Mouse (Mus musculus) heart, adult 18-20 months (tissue): ENCODE measurements at regions not wholly inside any gene's neighbourhood (a gene's known extent, or its start where the extent isn't known, plus 50 kb on each side); places are given as distances from the start of the nearest gene placed in this dataset.

Experiments
- DNase-seq, 2 experiments: peaks; one replicate each; pipeline ENCODE4 v3.0.0; 2021 to 2022; ENCODE audit warnings: mixed read lengths in 1 of 2

DNA sequence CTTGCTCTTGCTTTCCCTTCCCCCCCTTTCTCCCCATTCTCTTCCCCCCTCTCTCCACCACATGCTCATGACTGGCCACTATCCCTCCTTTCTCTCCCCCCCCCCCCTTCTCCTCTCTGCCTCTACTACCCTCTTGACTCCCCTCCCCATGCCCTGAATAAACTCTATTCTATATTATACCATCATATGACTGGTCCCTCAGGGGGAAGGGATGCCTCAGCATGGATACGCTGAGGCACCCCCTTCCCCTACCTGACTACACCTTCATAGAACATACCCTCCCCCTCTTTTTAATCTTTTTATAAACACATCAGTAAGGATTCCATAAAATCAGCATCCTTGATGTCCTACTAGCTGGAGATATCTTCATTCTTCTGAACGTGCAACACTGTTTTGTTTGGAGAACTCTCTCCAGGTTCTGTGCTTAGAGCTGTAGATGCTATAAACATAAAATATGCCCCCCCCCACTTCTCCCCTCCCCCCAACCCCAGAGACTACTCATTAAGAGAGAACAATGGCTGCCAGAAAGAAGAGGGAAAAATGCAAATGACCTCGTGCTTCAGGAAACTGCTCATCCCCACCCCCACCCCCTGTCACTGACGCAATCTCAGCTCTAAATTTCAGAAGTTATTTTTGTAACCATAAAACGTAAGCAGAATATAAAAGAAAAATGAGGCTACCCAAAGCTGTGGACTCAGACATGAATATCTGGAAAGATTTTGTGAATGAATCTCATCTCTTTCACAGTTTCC is 102.3 kb downstream of the Pja2 start:
- no peak for DNase-seq

GRCm38 (mm10) chr17:64214599-64214998 is 117.1 kb downstream of the Pja2 start:
- peak; percentile 42 to 54 for DNase-seq

GRCm38 (mm10) chr17:64213251-64213650 is 118.5 kb downstream of the Pja2 start:
- DNase-seq: no peak

DNA sequence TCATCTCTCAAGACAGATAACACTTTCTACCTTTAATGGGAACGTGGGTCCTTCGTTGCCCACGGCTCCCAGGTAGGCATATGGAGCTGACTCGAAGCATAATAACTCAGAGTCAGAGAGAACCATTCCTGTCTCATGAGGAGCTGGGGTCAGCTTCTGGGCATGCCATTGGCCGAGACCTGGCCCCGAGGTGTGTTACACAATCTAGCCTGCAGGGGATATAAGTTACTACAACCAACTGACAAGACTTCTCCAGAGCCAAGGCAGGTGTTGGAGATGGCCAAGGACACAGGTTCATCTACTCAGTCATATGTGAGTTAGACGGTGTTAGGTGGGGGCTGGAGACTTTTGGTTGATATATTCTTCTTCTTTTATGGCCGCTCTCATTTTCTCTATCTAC is 120.4 kb downstream of the Pja2 start:
- no peak for DNase-seq

DNA sequence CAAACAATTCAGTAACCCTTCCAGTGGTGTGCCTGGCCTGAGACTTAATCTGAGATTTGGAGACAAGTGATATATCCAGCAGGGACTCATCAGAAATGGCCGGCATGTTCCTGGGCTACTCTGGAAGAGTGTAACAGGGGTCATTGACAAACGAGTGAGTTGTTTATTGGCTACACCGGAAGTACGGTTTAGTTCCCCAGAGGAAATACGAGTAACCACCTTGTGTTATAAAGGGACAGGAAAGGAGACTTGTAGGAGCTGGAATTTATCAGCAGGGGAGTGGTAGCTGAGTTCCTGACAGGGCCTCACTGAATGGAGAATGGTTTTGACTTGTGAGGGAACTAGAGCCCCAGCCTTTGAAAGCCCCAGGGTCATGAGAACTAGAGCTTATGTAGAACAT is 121.3 kb downstream of the Pja2 start:
- no peak for DNase-seq

DNA sequence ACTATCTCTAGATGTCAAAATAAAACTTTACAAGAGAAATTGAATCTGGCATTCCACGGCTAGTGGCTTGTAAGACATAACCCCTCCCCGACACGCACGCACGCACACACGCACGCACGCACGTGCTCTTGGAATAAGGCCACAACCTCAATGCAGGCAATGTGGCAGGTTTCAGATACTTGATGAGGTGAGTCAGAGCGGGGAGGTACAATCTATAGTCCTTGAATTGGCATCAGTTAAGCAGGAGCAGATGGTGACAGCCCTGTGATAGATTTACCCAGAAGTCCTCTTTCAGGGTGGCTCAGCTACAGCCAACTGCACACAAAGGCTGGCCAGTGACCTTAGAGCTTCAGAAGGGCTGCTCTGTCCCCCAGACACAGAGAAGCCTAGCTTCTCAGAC is 122.1 kb downstream of the Pja2 start:
- DNase-seq: no peak

- DNase-seq: no peak
Measured at GRCm38 (mm10) chr17:64208152-64208855, 123.4 kb downstream of the Pja2 start.

- no peak for DNase-seq
Measured at GRCm38 (mm10) chr17:64206196-64206718, 125.5 kb downstream of the Pja2 start.

DNA sequence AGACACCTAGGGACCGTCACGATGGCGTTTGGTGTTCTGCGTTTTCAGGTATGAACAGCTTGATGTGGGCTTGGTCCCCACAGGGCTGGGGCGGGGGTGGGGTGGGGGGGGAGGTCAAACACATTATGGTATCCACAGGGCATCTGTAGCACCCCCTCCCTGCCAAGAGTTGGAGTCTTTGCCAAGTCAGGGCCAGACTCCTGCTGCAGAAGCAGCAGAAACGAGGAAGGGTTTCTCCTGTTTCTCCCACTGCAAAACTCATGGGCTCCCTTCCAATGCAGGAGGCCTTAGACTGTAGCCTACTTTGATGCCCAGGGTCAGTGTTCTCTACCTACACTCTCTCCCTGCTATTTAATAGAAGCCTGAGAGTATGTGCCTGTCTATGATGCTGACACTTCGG is 128.1 kb downstream of the Pja2 start:
- DNase-seq: no peak

GRCm38 (mm10) chr17:64202248-64202647 is 129.5 kb downstream of the Pja2 start:
- no peak for DNase-seq

GRCm38 (mm10) chr17:64201609-64202008 is 130.1 kb downstream of the Pja2 start:
- no peak for DNase-seq

DNA sequence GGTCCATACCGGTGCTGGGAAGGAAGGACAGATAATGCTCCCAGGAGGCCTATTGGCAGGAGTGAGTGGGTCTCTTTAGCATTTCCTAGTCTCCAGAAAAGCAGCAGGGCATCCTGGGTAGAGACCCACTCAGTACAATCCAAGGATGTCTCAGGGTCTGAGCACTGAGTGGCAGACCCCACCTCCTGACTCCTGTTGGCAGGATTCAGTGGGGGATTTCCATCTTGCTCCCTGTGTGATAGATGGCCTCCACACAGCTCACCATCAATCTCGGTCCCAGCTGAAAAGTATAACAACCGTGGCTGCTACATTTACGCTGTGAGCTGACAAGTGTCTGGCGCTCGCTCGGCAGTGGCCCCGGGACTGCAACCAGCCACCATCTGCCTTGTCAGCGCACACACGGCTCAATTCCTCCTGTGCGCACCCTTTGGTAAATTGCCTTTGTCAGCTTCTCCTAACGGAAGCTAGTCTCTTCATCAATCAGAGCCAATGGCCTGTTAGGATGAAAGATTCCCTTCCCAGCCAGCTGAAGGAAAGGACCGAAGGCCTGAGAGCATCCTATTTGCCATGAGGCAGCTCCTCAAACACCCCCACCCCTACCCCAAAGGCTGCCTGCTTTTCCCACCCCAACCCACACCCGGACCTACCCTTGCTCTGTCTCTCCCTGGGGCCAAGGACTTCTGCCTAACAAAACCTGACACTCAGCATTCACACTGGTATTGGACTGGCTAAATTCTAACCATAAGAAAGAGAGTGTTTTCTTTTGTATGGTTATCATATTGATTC is 131.4 kb downstream of the Pja2 start:
- DNase-seq: no peak

GRCm38 (mm10) chr17:64199241-64199933 is 132.3 kb downstream of the Pja2 start:
- no peak for DNase-seq

- DNase-seq: no peak
Measured at GRCm38 (mm10) chr17:64196437-64196836, 135.3 kb downstream of the Pja2 start.

- DNase-seq: no peak
Measured at GRCm38 (mm10) chr17:64193055-64193454, 138.7 kb downstream of the Pja2 start.
